Mouse (Mus musculus) liver, embryonic 12.5 days (tissue): ENCODE results near the gene Tomm70a. TPM values are rescaled to one million over a fixed set of nuclear protein-coding genes. Genes with fewer than 3 reads are reported as not detected.

ENCODE experiments used
- ATAC-seq: fragments of 200-750 bp; cut with Nextera tagmentation; 2 replicates; pipeline ENCODE4 v1.8.0; 2017; ENCODE audit warnings: moderate number of reproducible peaks, mild to moderate bottlenecking, moderate library complexity
- H3K27ac ChIP-seq: fragments of 300-500 bp; sonication (generic); 2 replicates; pipeline ENCODE4 v1.5.1; 2016; ENCODE audit warnings: mild to moderate bottlenecking
- H3K27me3 ChIP-seq: fragments of 300-500 bp; sonication (generic); replicated peaks from 2 replicates; pipeline ENCODE4 v1.6.1; 2016; ENCODE audit warnings: mild to moderate bottlenecking, moderate library complexity
- H3K36me3 ChIP-seq: fragments of 300-500 bp; sonication (generic); 2 replicates; pipeline ENCODE4 v1.6.1; 2016; ENCODE audit warnings: mild to moderate bottlenecking, moderate library complexity
- H3K4me1 ChIP-seq: fragments of 300-500 bp; sonication (generic); 2 replicates; pipeline ENCODE4 v1.6.1; 2016
- H3K4me2 ChIP-seq: fragments of 300-500 bp; sonication (generic); 2 replicates; pipeline ENCODE4 v1.6.1; 2016; ENCODE audit warnings: mild to moderate bottlenecking, moderate library complexity
- H3K4me3 ChIP-seq: fragments of 300-500 bp; sonication (generic); 2 replicates; pipeline ENCODE4 v1.5.1; 2016; ENCODE audit warnings: mild to moderate bottlenecking, moderate library complexity
- H3K9ac ChIP-seq: fragments of 300-500 bp; sonication (generic); 2 replicates; pipeline ENCODE4 v1.6.1; 2016; ENCODE audit warnings: mild to moderate bottlenecking, moderate library complexity
- H3K9me3 ChIP-seq: fragments of 300-500 bp; sonication (generic); replicated peaks from 2 replicates; pipeline ENCODE4 v1.6.1; 2016; ENCODE audit warnings: mild to moderate bottlenecking, moderate library complexity
- WGBS: fragments of 180-500 bp; shearing (Covaris S2); methylation state at CpG from one replicate; pipeline ENCODE4 v1.1.7; 2016; ENCODE audit not compliant: insufficient replicate concordance; 5-methylcytosine and 5-hydroxymethylcytosine counted together
- polyA plus RNA-seq: library from polyadenylated mRNA; unstranded; fragments of >200 nt; fragmentation: Nextera tagmentation; extraction: Ambion mirVana; gene quantifications from 2 replicates; pipeline ENCODE4 v1.2.1, GENCODE M21; 2016

The Tomm70a gene
- 50.7 and 51.2 TPM in 2 replicates for polyA plus RNA-seq

GRCm38 (mm10) chr16:57120913-57121815 is at the start of gene Tomm70a:
TSS of gene Tomm70a (plus strand) at chr16:57121703.
- H3K4me1 ChIP-seq: peaks cover 30% of the 10 kb centered on the region
- peaks cover 7% of the 10 kb centered on the region for H3K27me3 ChIP-seq
- WGBS: under 1% methylated on average over 36 of the region's 37 CpGs
- H3K4me2 ChIP-seq: peak within 1 kb of the TSS; percentile 82
- H3K36me3 ChIP-seq: peaks cover 6% of the 10 kb centered on the region
- peak within 1 kb of the TSS; percentile 88 for H3K27ac ChIP-seq
- peak within 1 kb of the TSS; percentile 97 for H3K4me3 ChIP-seq
- H3K9ac ChIP-seq: peak within 1 kb of the TSS; percentile 96
- H3K9me3 ChIP-seq: no peaks in the 10 kb centered on the region
- peak; percentile 99 for ATAC-seq

- no peak for ATAC-seq
- H3K36me3 ChIP-seq: no peaks in the 10 kb centered on the region
- H3K4me3 ChIP-seq: no peak overlapping the region
- H3K4me1 ChIP-seq: no peaks in the 10 kb centered on the region
- 60% methylated on average over 7 of the region's 7 CpGs for WGBS
- no peak overlapping the region for H3K4me2 ChIP-seq
- H3K27ac ChIP-seq: no peak overlapping the region
- no peak overlapping the region for H3K9ac ChIP-seq
- no peaks in the 10 kb centered on the region for H3K27me3 ChIP-seq
- H3K9me3 ChIP-seq: no peaks in the 10 kb centered on the region
Measured at GRCm38 (mm10) chr16:57075986-57076385, 45.5 kb upstream of the Tomm70a start.

GRCm38 (mm10) chr16:57079577-57079976 is 41.9 kb upstream of the Tomm70a start:
- Histone ChIP-seq H3K27ac (no peak overlapping the region), H3K27me3 (no peaks in the 10 kb centered on the region), H3K4me2 (no peak overlapping the region), H3K36me3 (no peaks in the 10 kb centered on the region), H3K9me3 (no peaks in the 10 kb centered on the region), H3K4me1 (no peaks in the 10 kb centered on the region), H3K9ac (no peak overlapping the region), H3K4me3 (no peak overlapping the region)
- no peak for ATAC-seq
- 59% methylated on average over 4 of the region's 4 CpGs for WGBS

GRCm38 (mm10) chr16:57092460-57092859 is 29.0 kb upstream of the Tomm70a start:
- no peaks in the 10 kb centered on the region for H3K27me3 ChIP-seq
- no peaks in the 10 kb centered on the region for H3K4me1 ChIP-seq
- H3K9me3 ChIP-seq: no peaks in the 10 kb centered on the region
- H3K36me3 ChIP-seq: no peaks in the 10 kb centered on the region
- WGBS: 38% methylated on average over 4 of the region's 4 CpGs
- no peak overlapping the region for H3K4me3 ChIP-seq
- no peak overlapping the region for H3K27ac ChIP-seq
- no peak overlapping the region for H3K9ac ChIP-seq
- no peak for ATAC-seq
- H3K4me2 ChIP-seq: no peak overlapping the region

GRCm38 (mm10) chr16:57092911-57093605 is 28.4 kb upstream of the Tomm70a start:
- no peaks in the 10 kb centered on the region for H3K27me3 ChIP-seq
- H3K9ac ChIP-seq: no peak overlapping the region
- H3K36me3 ChIP-seq: no peaks in the 10 kb centered on the region
- ATAC-seq: no peak
- no peak overlapping the region for H3K4me3 ChIP-seq
- 52% methylated on average over 6 of the region's 6 CpGs for WGBS
- H3K9me3 ChIP-seq: no peaks in the 10 kb centered on the region
- no peak overlapping the region for H3K27ac ChIP-seq
- H3K4me2 ChIP-seq: no peak overlapping the region
- no peaks in the 10 kb centered on the region for H3K4me1 ChIP-seq

- 51% methylated on average over 7 of the region's 7 CpGs for WGBS
- Histone ChIP-seq H3K9ac (no peak overlapping the region), H3K9me3 (no peaks in the 10 kb centered on the region), H3K27me3 (no peaks in the 10 kb centered on the region), H3K4me3 (no peak overlapping the region), H3K4me2 (no peak overlapping the region), H3K36me3 (no peaks in the 10 kb centered on the region), H3K27ac (no peak overlapping the region), H3K4me1 (no peaks in the 10 kb centered on the region)
- no peak for ATAC-seq
Measured at GRCm38 (mm10) chr16:57098468-57099144, 22.9 kb upstream of the Tomm70a start.

GRCm38 (mm10) chr16:57099572-57100237 is 21.8 kb upstream of the Tomm70a start:
- no peaks in the 10 kb centered on the region for H3K4me1 ChIP-seq
- 56% methylated on average over 5 of the region's 5 CpGs for WGBS
- H3K27me3 ChIP-seq: no peaks in the 10 kb centered on the region
- no peak overlapping the region for H3K9ac ChIP-seq
- H3K4me3 ChIP-seq: no peak overlapping the region
- no peaks in the 10 kb centered on the region for H3K9me3 ChIP-seq
- no peak overlapping the region for H3K4me2 ChIP-seq
- no peak overlapping the region for H3K27ac ChIP-seq
- ATAC-seq: no peak
- no peaks in the 10 kb centered on the region for H3K36me3 ChIP-seq

GRCm38 (mm10) chr16:57101174-57101573 is 20.3 kb upstream of the Tomm70a start:
- ATAC-seq: no peak
- 67% methylated on average over 1 of the region's 1 CpGs for WGBS
- H3K4me3 ChIP-seq: no peak overlapping the region

GRCm38 (mm10) chr16:57106185-57106960 is 15.1 kb upstream of the Tomm70a start:
- Histone ChIP-seq H3K27ac (no peak overlapping the region), H3K4me3 (no peak overlapping the region), H3K27me3 (no peaks in the 10 kb centered on the region), H3K9ac (no peak overlapping the region), H3K4me2 (no peak overlapping the region), H3K4me1 (no peaks in the 10 kb centered on the region), H3K36me3 (no peaks in the 10 kb centered on the region), H3K9me3 (no peaks in the 10 kb centered on the region)
- WGBS: 53% methylated on average over 5 of the region's 5 CpGs
- no peak for ATAC-seq

More at GRCm38 (mm10) chr16:57101174-57101573, 20.3 kb upstream of the Tomm70a start:
- no peak overlapping the region for H3K27ac ChIP-seq
- no peak overlapping the region for H3K9ac ChIP-seq
- H3K36me3 ChIP-seq: no peaks in the 10 kb centered on the region
- no peaks in the 10 kb centered on the region for H3K9me3 ChIP-seq
- no peak overlapping the region for H3K4me2 ChIP-seq
- no peaks in the 10 kb centered on the region for H3K4me1 ChIP-seq
- H3K27me3 ChIP-seq: no peaks in the 10 kb centered on the region

GRCm38 (mm10) chr16:57116066-57116465 is 5.4 kb upstream of the Tomm70a start:
- H3K4me1 ChIP-seq: peaks cover 6% of the 10 kb centered on the region
- no peak overlapping the region for H3K9ac ChIP-seq
- H3K4me2 ChIP-seq: no peak overlapping the region
- H3K27ac ChIP-seq: no peak overlapping the region
- H3K27me3 ChIP-seq: peaks cover 7% of the 10 kb centered on the region
- H3K9me3 ChIP-seq: no peaks in the 10 kb centered on the region
- no peak overlapping the region for H3K4me3 ChIP-seq
- H3K36me3 ChIP-seq: no peaks in the 10 kb centered on the region
- ATAC-seq: no peak

GRCm38 (mm10) chr16:57117562-57117961 is 3.9 kb upstream of the Tomm70a start:
- WGBS: 47% methylated on average over 2 of the region's 2 CpGs
- no peak for ATAC-seq
- H3K27me3 ChIP-seq: peaks cover 7% of the 10 kb centered on the region
- no peaks in the 10 kb centered on the region for H3K36me3 ChIP-seq
- no peak overlapping the region for H3K4me2 ChIP-seq
- no peak overlapping the region for H3K4me3 ChIP-seq
- no peaks in the 10 kb centered on the region for H3K9me3 ChIP-seq
- no peak overlapping the region for H3K27ac ChIP-seq
- H3K4me1 ChIP-seq: peaks cover 9% of the 10 kb centered on the region
- no peak overlapping the region for H3K9ac ChIP-seq
